Mouse (Mus musculus) cortical plate, adult 2 months (tissue): ENCODE results near the gene Foxn4.

Experiments used
- CTCF ChIP-seq: fragments of 200-500 bp; IDR thresholded peaks from 2 replicates; pipeline ENCODE4 v1.5.1; 2011; ENCODE audit warnings: mild to moderate bottlenecking, control low read depth, low read length; ENCODE audit not compliant: insufficient read depth; ENCODE audit errors: extremely low read depth
- POLR2A ChIP-seq: fragments of 200-500 bp; IDR thresholded peaks from 2 replicates; pipeline ENCODE4 v1.6.1; 2011; ENCODE audit warnings: mild to moderate bottlenecking, low read length, control low read depth; ENCODE audit not compliant: insufficient read depth; ENCODE audit errors: extremely low read depth

DNA sequence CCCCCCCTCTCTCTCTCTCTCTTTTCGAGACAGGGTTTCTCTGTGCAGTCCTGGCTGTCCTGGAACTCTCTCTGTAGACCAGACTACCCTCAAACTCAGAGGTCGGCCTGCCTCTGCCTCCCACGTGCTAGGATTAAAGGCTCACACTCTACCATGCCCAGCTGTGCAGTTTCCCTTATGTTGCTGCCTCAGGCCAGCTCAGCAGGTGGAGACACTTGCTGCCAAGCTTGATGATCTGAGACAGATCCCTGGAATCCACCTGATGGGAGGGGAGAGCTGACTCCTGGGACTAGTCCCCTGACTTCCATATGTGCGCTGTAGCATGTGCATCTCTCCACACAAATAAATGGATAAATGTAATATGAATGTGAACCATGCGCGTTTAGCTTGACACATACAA is 29.6 kb upstream of the Foxn4 start:
- TF ChIP-seq CTCF = no peak
- no peak for TF ChIP-seq POLR2A
